29 mouse cellular contexts compared by ENCODE assay signal in the genomic region with DNA sequence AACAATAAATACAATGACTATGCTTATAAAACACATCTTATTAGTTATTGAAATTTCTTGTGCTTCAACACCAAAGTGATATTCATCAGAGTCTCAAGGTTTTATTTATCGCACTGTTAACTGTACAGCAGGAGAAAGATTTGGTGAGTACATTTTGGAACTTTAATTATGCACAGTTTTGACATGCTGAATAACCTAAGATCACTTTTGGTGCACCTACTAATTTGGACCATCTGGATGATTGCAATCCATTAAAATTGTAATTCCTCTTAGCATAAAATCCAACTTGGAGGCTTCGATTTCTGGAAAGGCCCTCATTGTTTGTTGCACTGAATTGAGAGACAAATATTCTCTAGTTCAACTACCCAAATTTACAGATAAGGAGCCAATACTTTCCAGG.
"Had no signal": no experiment of that assay in that cellular context is flagged by ENCODE, and none has a peak within 500 bp of the region (broad histone marks: within the 10 kb centered on the region; RNA-seq: fewer than 3 reads in every experiment).

No protein-coding gene starts in this region.

- H3K9me3 ChIP-seq: heart, embryonic 13.5 days; heart, embryonic 15.5 days; hindbrain, embryonic 13.5 days; hindbrain, embryonic 15.5 days; kidney, embryonic 15.5 days; limb, embryonic 10.5 days; limb, embryonic 12.5 days; liver, embryonic 13.5 days; liver, embryonic 15.5 days had no signal

- H3K27ac ChIP-seq: heart, adult 2 months; heart, embryonic 13.5 days; heart, embryonic 15.5 days; hindbrain, embryonic 13.5 days; hindbrain, embryonic 15.5 days; hindbrain, postnatal 0 days; kidney, embryonic 15.5 days; kidney, postnatal 0 days; limb, embryonic 10.5 days; limb, embryonic 12.5 days; liver, embryonic 13.5 days; liver, embryonic 15.5 days had no signal

- H3K9ac ChIP-seq: heart, embryonic 13.5 days; heart, embryonic 15.5 days; hindbrain, embryonic 13.5 days; hindbrain, embryonic 15.5 days; kidney, embryonic 15.5 days; limb, embryonic 12.5 days; liver, embryonic 13.5 days; liver, embryonic 15.5 days; liver, postnatal 0 days had no signal

- DNase-seq: gastrocnemius, postnatal 14 days; gastrocnemius, postnatal 36 days; heart, adult 11 months; heart, adult 2 months; heart, postnatal 14 days; heart, postnatal 36 days; kidney, adult 11 months; kidney, adult 2 months; kidney, adult 9 months; kidney, postnatal 14 days; kidney, postnatal 36 days; layer of hippocampus, adult 9-11 months; layer of hippocampus, postnatal 36 days; liver; liver, embryonic 13.5 days; liver, postnatal 0 days had no signal

- H3K27me3 ChIP-seq: heart, embryonic 13.5 days; heart, embryonic 15.5 days; hindbrain, embryonic 13.5 days; hindbrain, embryonic 15.5 days; kidney, embryonic 15.5 days; limb, embryonic 12.5 days; liver, embryonic 13.5 days; liver, embryonic 15.5 days had no signal

- ATAC-seq: hindbrain, postnatal 0 days; intestine, embryonic 16.5 days; liver, postnatal 0 days had no signal

- H3K4me3 ChIP-seq: heart, adult 2 months; heart, embryonic 13.5 days; heart, embryonic 15.5 days; hindbrain, embryonic 13.5 days; hindbrain, embryonic 15.5 days; kidney, embryonic 15.5 days; limb, embryonic 10.5 days; limb, embryonic 12.5 days; liver, embryonic 13.5 days; liver, embryonic 15.5 days had no signal

- H3K4me2 ChIP-seq: heart, embryonic 11.5 days; heart, embryonic 13.5 days; heart, embryonic 15.5 days; hindbrain, embryonic 13.5 days; hindbrain, embryonic 15.5 days; kidney, embryonic 15.5 days; limb, embryonic 12.5 days; liver, embryonic 11.5 days; liver, embryonic 13.5 days; liver, embryonic 15.5 days had no signal

- H3K36me3 ChIP-seq: heart, embryonic 13.5 days; heart, embryonic 15.5 days; hindbrain, embryonic 13.5 days; hindbrain, embryonic 15.5 days; kidney, embryonic 15.5 days; limb, embryonic 10.5 days; limb, embryonic 12.5 days; liver, embryonic 13.5 days; liver, embryonic 15.5 days had no signal

- H3K4me1 ChIP-seq: heart, embryonic 13.5 days; heart, embryonic 15.5 days; hindbrain, embryonic 13.5 days; hindbrain, embryonic 15.5 days; kidney, embryonic 15.5 days; limb, embryonic 10.5 days; limb, embryonic 12.5 days; liver, embryonic 13.5 days; liver, embryonic 15.5 days had no signal
